Mouse (Mus musculus) ES-Bruce4 (cell line): ENCODE data around the gene Olfr876. TPM values are rescaled to one million over a fixed set of nuclear protein-coding genes. Genes with fewer than 3 reads are reported as not detected.
"Not testable (repeated sequence)": the region's sequence is repeated elsewhere in the genome, so short reads cannot be mapped to it uniquely, and the experiment has no call there.

Experiments
- H3K27ac ChIP-seq: 2 replicates; pipeline ENCODE4 v1.5.1; 2012; ENCODE audit warnings: low read length, inconsistent platforms; ENCODE audit not compliant: insufficient read depth
- H3K27me3 ChIP-seq: 2 replicates; pipeline ENCODE4 v1.6.1; 2012; ENCODE audit warnings: mild to moderate bottlenecking, low read length, inconsistent platforms; ENCODE audit not compliant: control insufficient read depth, poor library complexity, insufficient read depth, severe bottlenecking
- H3K36me3 ChIP-seq: 2 replicates; pipeline ENCODE4 v1.6.1; 2012; ENCODE audit warnings: inconsistent platforms, mild to moderate bottlenecking, low read length, moderate library complexity; ENCODE audit not compliant: control insufficient read depth, poor library complexity, insufficient read depth, severe bottlenecking
- H3K4me1 ChIP-seq: one replicate; pipeline ENCODE4 v1.8.1; 2011; ENCODE audit warnings: low read length; ENCODE audit not compliant: control insufficient read depth, insufficient read depth
- H3K4me3 ChIP-seq: 2 replicates; pipeline ENCODE4 v1.5.1; 2011; ENCODE audit warnings: low read depth, mild to moderate bottlenecking, low read length
- H3K9ac ChIP-seq: 2 replicates; pipeline ENCODE4 v1.6.1; 2012; ENCODE audit warnings: low read depth, mild to moderate bottlenecking, inconsistent platforms; ENCODE audit not compliant: poor library complexity, severe bottlenecking
- H3K9me3 ChIP-seq: replicated peaks from 2 replicates; pipeline ENCODE4 v1.6.1; 2012; ENCODE audit warnings: mild to moderate bottlenecking, low read length, inconsistent platforms; ENCODE audit not compliant: control insufficient read depth, poor library complexity, insufficient read depth, severe bottlenecking
- CTCF ChIP-seq: IDR thresholded peaks from one replicate; pipeline ENCODE4 v1.8.1; 2011; ENCODE audit warnings: low read depth, low read length
- EP300 ChIP-seq: IDR thresholded peaks from 2 replicates; pipeline ENCODE4 v1.6.1; 2011; ENCODE audit warnings: low read depth, low read length; ENCODE audit not compliant: insufficient read depth
- POLR2A ChIP-seq: IDR thresholded peaks from one replicate; pipeline ENCODE4 v1.8.1; 2011; ENCODE audit warnings: low read length; ENCODE audit not compliant: insufficient read depth
- polyA plus RNA-seq: library from polyadenylated mRNA; stranded (reverse); fragments of >200 nt; gene quantifications from 2 replicates; pipeline ENCODE4 v1.2.4, GENCODE M21; 2011; ENCODE audit warnings: low read depth; ENCODE audit not compliant: missing spikeins, insufficient read depth, insufficient read length

The Olfr876 gene
- not detected in 2 replicates for polyA plus RNA-seq

DNA sequence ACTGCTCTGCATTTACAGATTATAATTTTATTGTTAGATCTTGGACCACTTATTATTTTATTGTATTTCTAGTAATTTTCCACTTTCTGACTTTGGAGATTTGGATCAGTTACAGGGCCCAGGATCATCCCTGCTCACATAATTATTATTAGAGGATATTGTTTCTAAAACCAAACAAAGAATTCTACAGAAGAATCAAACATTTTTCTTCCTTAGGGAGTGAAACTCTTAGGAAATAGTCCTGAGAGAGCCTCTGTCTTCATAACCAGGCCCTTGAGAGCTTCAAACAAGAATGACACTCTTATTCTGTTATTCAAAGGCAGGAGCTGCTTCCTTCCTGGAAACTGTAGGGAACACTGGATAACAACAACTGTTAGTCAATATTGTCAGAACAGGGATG is at the start of gene Olfr876:
TSS of gene Olfr876 (plus strand) at position 301 of the 400 bp plus-strand sequence.
- Histone ChIP-seq H3K27me3 (no peaks in the 10 kb centered on the region), H3K4me3 (no peak within 1 kb of the TSS), H3K27ac (no peak within 1 kb of the TSS), H3K4me1 (no peaks in the 10 kb centered on the region), H3K9ac (no peak within 1 kb of the TSS), H3K9me3 (no peaks in the 10 kb centered on the region), H3K36me3 (no peaks in the 10 kb centered on the region)
- TF ChIP-seq POLR2A (no peak), EP300 (no peak), CTCF (no peak)

DNA sequence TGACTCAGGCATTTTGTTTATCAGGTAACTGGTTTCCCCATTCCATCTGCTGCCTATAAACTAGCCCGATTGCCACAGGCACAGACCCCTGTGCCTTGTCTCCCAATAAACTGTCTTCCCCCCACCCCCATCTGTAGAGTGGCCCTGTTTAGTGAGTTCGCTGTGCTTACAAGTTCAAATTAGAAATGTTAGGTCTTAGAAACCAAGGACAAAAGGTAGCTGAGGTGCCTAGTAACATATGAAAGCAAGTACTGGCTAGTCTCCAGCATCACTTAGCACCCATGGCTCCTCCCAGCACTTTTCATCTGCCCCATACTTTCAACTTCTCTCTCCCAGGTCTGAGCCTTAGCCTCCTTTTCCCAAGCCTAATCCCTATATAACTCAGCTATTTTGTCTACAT is 41.1 kb upstream of the Olfr876 start:
- H3K36me3 ChIP-seq = no peaks in the 10 kb centered on the region
- H3K27ac ChIP-seq = no peak overlapping the region
- no peaks in the 10 kb centered on the region for H3K9me3 ChIP-seq
- no peak overlapping the region for H3K4me3 ChIP-seq
- no peaks in the 10 kb centered on the region for H3K4me1 ChIP-seq
- H3K27me3 ChIP-seq = no peaks in the 10 kb centered on the region
- no peak for TF ChIP-seq POLR2A
- TF ChIP-seq EP300 = no peak
- TF ChIP-seq CTCF = no peak
- H3K9ac ChIP-seq = no peak overlapping the region

DNA sequence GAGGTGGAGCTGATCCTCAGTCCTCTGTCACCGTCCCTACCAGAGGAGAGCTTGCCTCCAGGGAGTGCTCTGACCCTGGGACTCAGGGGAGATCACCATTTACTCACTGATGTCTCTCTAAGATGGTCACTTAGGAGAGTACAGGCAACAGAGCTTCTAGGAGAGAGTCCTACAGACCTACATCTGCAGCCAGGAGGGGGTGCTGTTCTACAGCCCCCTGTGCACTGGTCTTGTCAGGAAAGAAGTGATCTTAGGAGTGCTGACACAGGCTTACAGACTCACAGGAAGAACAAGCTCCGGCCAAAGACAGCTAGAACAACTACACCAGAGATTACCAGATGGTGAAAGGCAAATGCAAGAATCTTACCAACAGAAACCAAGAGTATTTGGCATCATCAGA is 40.3 kb upstream of the Olfr876 start:
- no peak for TF ChIP-seq EP300
- TF ChIP-seq POLR2A = no peak
- TF ChIP-seq CTCF = peak; percentile 51
- Histone ChIP-seq H3K36me3 (no peaks in the 10 kb centered on the region), H3K27me3 (no peaks in the 10 kb centered on the region), H3K4me3 (no peak overlapping the region), H3K9ac (no peak overlapping the region), H3K4me1 (no peaks in the 10 kb centered on the region), H3K27ac (no peak overlapping the region), H3K9me3 (no peaks in the 10 kb centered on the region)

DNA sequence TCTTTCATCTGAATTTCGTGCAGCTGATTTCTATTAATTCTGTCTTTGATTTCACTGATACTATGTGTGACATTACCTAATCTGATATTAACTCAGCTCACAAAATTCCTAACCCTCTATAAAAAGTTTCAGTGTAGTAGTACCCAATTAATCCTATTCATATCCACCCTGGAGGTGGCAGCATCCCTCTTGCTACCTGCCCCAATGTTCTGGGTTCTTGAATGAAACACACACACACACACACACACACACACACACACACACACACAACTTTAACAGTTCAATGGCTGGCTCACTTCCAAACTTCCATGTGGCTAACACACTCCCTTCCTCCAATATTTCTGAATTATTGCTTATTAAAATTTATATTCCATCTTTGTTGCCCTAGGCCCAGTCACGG is 32.2 kb upstream of the Olfr876 start:
- TF ChIP-seq EP300 (no peak), CTCF (no peak), POLR2A (no peak)
- H3K4me3 ChIP-seq = no peak overlapping the region
- H3K4me1 ChIP-seq = no peaks in the 10 kb centered on the region
- H3K27me3 ChIP-seq = no peaks in the 10 kb centered on the region
- no peaks in the 10 kb centered on the region for H3K9me3 ChIP-seq
- H3K36me3 ChIP-seq = no peaks in the 10 kb centered on the region
- H3K27ac ChIP-seq = no peak overlapping the region
- no peak overlapping the region for H3K9ac ChIP-seq

DNA sequence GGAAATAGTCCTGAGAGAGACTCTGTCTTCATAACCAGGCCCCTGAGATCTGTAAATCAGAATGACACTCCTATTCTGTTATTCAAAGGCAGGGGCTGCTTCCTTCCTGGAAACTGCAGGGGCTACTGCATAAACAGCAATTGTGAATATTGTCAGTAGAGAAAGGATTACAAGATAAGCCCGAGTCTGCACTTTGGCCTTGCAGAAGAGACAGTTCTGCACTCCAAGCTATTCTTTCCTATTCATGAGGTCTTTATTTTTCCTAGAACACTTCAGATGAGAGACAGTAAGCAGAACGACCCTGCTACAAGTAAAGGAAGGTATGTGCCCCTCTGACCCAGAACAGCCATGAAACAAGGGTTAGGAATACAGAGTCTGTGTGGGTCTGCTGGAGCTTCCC is 31.1 kb upstream of the Olfr876 start, which contains the start of gene Olfr875:
TSS of gene Olfr875 (plus strand) at position 99 of the 400 bp plus-strand sequence.
- Histone ChIP-seq H3K27ac (no peak within 1 kb of the TSS), H3K9me3 (no peaks in the 10 kb centered on the region), H3K9ac (no peak within 1 kb of the TSS), H3K36me3 (no peaks in the 10 kb centered on the region), H3K4me3 (no peak within 1 kb of the TSS), H3K4me1 (no peaks in the 10 kb centered on the region), H3K27me3 (no peaks in the 10 kb centered on the region)
- TF ChIP-seq EP300 = no peak
- TF ChIP-seq CTCF = no peak
- TF ChIP-seq POLR2A = no peak

DNA sequence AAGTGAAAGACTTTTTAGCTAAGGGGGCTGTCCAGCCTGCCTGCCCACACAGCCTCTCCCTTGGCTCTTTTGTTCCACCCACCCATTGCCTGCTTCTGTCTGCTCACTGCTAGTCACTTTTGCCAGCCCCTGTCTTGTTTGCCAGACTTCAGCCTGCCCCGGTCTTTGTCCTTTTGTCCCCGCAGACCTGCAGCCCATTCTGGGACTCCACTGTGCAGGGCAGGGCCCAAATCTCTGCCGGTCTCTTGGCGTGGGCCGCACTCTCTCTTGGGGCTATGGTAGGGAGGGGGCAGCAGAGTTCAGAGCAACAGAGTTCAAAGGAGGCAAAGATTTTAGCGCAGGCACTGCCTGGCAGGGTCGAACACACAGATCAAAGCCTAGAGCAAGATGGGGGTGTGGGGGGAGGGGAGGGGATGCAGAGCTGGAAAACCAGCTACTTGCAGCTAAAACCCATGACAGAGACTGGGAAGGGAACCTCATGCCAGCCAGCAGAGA is 20.0 kb upstream of the Olfr876 start:
- TF ChIP-seq EP300 (no peak), POLR2A (no peak), CTCF (no peak)
- no peaks in the 10 kb centered on the region for H3K27me3 ChIP-seq
- H3K4me3 ChIP-seq = peak overlapping the region; percentile 36
- H3K27ac ChIP-seq = peak overlapping the region; percentile 23
- H3K36me3 ChIP-seq = no peaks in the 10 kb centered on the region
- H3K9ac ChIP-seq = peak overlapping the region; percentile 53
- H3K9me3 ChIP-seq = peaks cover 10% of the 10 kb centered on the region
- no peaks in the 10 kb centered on the region for H3K4me1 ChIP-seq

DNA sequence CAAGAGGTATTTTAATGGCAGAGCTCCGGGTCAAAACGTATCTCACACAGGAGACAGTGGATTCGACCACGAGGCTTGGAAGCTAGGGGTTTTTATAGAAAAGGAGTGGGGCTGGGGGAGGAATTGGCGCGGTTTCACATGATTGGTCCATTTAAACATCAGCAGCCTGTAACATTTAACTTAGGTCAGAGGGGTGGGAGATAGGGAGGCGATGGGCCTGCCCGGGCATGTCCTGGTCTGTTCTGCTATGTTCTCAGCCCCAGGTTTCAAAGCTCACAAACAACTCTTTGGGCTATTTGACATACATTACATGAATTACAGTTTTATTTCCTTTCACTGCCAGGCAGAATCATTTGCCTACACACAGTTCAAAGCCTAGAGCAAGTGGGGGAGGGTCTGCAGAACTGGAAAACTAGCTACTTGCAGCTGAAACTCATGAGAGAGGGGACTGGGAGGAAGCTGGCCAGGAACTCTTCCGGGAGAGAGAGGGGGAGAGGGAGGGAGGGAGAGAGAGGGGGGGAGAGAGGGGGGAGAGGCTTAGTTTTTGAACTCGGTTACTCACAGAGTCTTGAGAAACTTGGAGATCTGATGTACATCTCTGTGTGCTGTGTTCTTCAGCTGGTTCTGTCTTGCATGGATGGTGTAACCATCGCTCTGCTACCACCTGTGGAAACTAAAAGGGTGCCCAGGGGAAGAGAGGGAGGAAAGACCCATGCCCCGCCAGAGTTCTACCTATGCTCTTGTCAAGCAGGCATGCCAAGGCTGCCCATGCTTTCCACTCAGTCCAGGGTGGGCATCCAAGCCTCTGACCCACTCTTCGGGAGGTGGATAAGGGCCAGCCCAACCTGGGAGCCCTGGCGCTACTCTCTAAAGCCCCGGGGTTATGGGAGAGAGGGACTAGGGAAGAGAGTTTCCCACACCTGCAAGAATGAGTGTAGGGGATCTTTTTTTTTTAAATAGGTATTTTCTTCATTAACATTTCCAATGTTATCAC is 19.1 kb upstream of the Olfr876 start:
- H3K9me3 ChIP-seq, H3K4me3 ChIP-seq, H3K36me3 ChIP-seq, H3K4me1 ChIP-seq, H3K27me3 ChIP-seq: not testable (repeated sequence)
- peak overlapping the region; percentile 80 for H3K27ac ChIP-seq
- peak overlapping the region; percentile 53 for H3K9ac ChIP-seq
